In the genomic region with DNA sequence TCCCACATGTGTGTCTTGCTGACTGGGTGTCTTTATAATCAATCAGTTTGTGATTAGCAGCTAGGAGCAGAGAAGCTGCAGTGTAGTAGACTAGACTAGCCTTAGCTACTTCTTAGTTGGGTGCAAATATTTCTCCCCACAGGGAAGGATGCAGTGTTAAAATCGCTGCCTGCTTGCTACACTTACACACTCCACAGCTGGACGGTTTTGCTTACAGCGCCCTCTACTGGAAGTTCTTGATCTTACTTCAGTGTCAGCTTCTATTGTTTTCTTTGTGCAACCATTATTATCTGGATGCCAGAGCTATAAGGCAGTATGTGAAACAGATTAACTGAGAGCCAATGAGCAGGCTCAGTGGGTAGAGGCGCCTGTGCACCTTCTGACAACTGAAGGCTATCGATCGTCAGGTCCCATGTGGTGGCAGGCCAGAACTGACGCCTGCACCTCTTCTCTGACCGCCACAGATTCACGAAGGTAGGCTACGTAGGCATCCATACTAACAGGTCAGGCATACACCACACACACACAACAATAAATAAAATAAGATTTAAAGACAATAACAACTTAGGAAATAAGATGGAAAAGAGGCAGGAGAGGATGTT, we compare ENCODE assay signal across 8 mouse cellular contexts. TPM values are rescaled to one million over a fixed set of nuclear protein-coding genes. Genes with fewer than 3 reads are reported as not detected.
DNase-seq lines count a peak whose midpoint lies in the region; ATAC-seq and TF ChIP-seq lines count a peak whose summit lies in the region.

No protein-coding gene starts in this region.

- H3K9ac ChIP-seq in kidney, embryonic 14.5 days (ENCODE audit: low read depth, low read length), result no peak overlapping the region
- H3K9ac ChIP-seq in hindbrain, postnatal 0 days (replicated peaks; ENCODE audit: low read length), result no peak overlapping the region

- H3K4me2 ChIP-seq in kidney, embryonic 14.5 days (replicated peaks; ENCODE audit: low read depth, low read length), result no peak overlapping the region
- H3K4me2 ChIP-seq in hindbrain, postnatal 0 days (ENCODE audit: low read depth, low read length), result no peak overlapping the region

- ATAC-seq in kidney, embryonic 14.5 days (ENCODE audit: low FRiP score, low TSS enrichment), result peak; percentile 46; the same call in 1 of the 2 replicates
- ATAC-seq in hindbrain, postnatal 0 days, result peak; percentile 61; the same call in 1 of the 2 replicates
- ATAC-seq in megakaryocyte progenitor cell, adult 5-6 weeks (replicated peaks; ENCODE audit: poor library complexity), result peak; percentile 90

- H3K4me3 ChIP-seq in kidney, embryonic 14.5 days (ENCODE audit: low read length), result no peak overlapping the region
- H3K4me3 ChIP-seq in hindbrain, postnatal 0 days (ENCODE audit: low read length), result no peak overlapping the region

- no peak for DNase-seq in kidney, adult 18-20 months
- peak; percentile 79 for DNase-seq in ES-CJ7 (ENCODE audit: low read depth, low spot score)
- peak; percentile 17 for DNase-seq in embryo, embryonic 11.5 days (ENCODE audit: low read depth, low spot score)
- peak; percentile 72 for DNase-seq in hindbrain, postnatal 0 days (ENCODE audit: low spot score)
- no peak for DNase-seq in spleen, postnatal 10 days (ENCODE audit: low spot score in 2 of 2)
- DNase-seq in cerebellum, adult 9-10 months, result no peak

- H3K27me3 ChIP-seq in kidney, embryonic 14.5 days (ENCODE audit: control insufficient read depth, insufficient read depth, low read length), result no peaks in the 10 kb centered on the region
- H3K27me3 ChIP-seq in hindbrain, postnatal 0 days (ENCODE audit: insufficient read depth, low read length), result no peaks in the 10 kb centered on the region

- peak; percentile 69 for TF ChIP-seq CTCF in hindbrain, postnatal 0 days (IDR thresholded peaks at IDR 0.05; ENCODE audit: low read depth)

- no peaks in the 10 kb centered on the region for H3K4me1 ChIP-seq in kidney, embryonic 14.5 days (ENCODE audit: control insufficient read depth, insufficient read depth, low read length)
- H3K4me1 ChIP-seq in hindbrain, postnatal 0 days (ENCODE audit: insufficient read depth, low read length), result no peaks in the 10 kb centered on the region

- H3K27ac ChIP-seq in kidney, embryonic 14.5 days (ENCODE audit: low read depth, low read length), result no peak overlapping the region
- no peak overlapping the region for H3K27ac ChIP-seq in hindbrain, postnatal 0 days

- H3K9me3 ChIP-seq in kidney, embryonic 14.5 days (ENCODE audit: control insufficient read depth, low read length), result no peaks in the 10 kb centered on the region
- no peaks in the 10 kb centered on the region for H3K9me3 ChIP-seq in hindbrain, postnatal 0 days (ENCODE audit: low read length)

- WGBS in kidney, embryonic 14.5 days, result 69% methylated on average over 10 of the region's 10 CpGs
- 63% methylated on average over 10 of the region's 10 CpGs for WGBS in hindbrain, postnatal 0 days

- H3K36me3 ChIP-seq in kidney, embryonic 14.5 days (ENCODE audit: control insufficient read depth, insufficient read depth, low read length), result no peaks in the 10 kb centered on the region
- no peaks in the 10 kb centered on the region for H3K36me3 ChIP-seq in hindbrain, postnatal 0 days (ENCODE audit: insufficient read depth, low read length)

RNA-seq across cellular contexts. Expression of gene Ccdc59, which starts 6.1 kb away (rescaled TPM):
- 62.9 and 64.4 TPM in 2 replicates for polyA plus RNA-seq in kidney, embryonic 14.5 days (2014; fragmentation: Nextera tagmentation; extraction: Ambion mirVana)
- 8.2 and 9.1 TPM in 2 replicates for total RNA-seq in hindbrain, postnatal 0 days (2014; rRNA removed)
- 42.9 and 47.5 TPM in 2 replicates for polyA plus RNA-seq in hindbrain, postnatal 0 days (2015; fragmentation: Nextera tagmentation; extraction: Ambion mirVana)
- 48.1 and 53.5 TPM in 2 replicates for total RNA-seq in megakaryocyte progenitor cell, adult 5-6 weeks (2015)
- 25.2 and 28.2 TPM in 2 replicates for total RNA-seq in megakaryocyte progenitor cell, adult 5-6 weeks (2017)

RNA-seq across cellular contexts. Expression of gene Mettl25, which starts 6.5 kb away (rescaled TPM):
- polyA plus RNA-seq in kidney, embryonic 14.5 days (2014; fragmentation: Nextera tagmentation; extraction: Ambion mirVana), result 16.3 and 16.4 TPM in 2 replicates
- 19.0 and 19.8 TPM in 2 replicates for total RNA-seq in hindbrain, postnatal 0 days (2014; rRNA removed)
- 16.0 TPM in 2 replicates for polyA plus RNA-seq in hindbrain, postnatal 0 days (2015; fragmentation: Nextera tagmentation; extraction: Ambion mirVana)
- 12.7 and 16.1 TPM in 2 replicates for total RNA-seq in megakaryocyte progenitor cell, adult 5-6 weeks (2015)
- 19.0 and 25.8 TPM in 2 replicates for total RNA-seq in megakaryocyte progenitor cell, adult 5-6 weeks (2017)

Comparison
In these comparisons a context has a peak if more than half of its experiments do, and no peak if none do; other contexts are left out.
1. DNase-seq: peak in ES-CJ7 (single experiment), embryo, embryonic 11.5 days (single experiment) and hindbrain, postnatal 0 days (single experiment); none in kidney, adult 18-20 months (single experiment), spleen, postnatal 10 days (0 of 2) and cerebellum, adult 9-10 months (single experiment).
2. Peak in every context shown above with its lines, with median percentiles within 50 percentile points of each other: ATAC-seq.